Mouse (Mus musculus) intestine, embryonic 14.5 days (tissue): ENCODE measurements around the gene Zfp42. TPM values are rescaled to one million over a fixed set of nuclear protein-coding genes. Genes with fewer than 3 reads are reported as not detected.
"Not testable (repeated sequence)": the region's sequence is repeated elsewhere in the genome, so short reads cannot be mapped to it uniquely, and the experiment has no call there.

Experiments used
- ATAC-seq: fragments of 200-750 bp; cut with Nextera tagmentation; replicated peaks from 2 replicates; pipeline ENCODE4 v1.8.0; 2017; ENCODE audit warnings: low read depth, moderate number of reproducible peaks, moderate TSS enrichment, moderate library complexity; ENCODE audit not compliant: low FRiP score, low TSS enrichment
- DNase-seq: peaks from one replicate; pipeline ENCODE4 v3.0.0-alpha.2; 2018; ENCODE audit warnings: low spot score
- H3K27ac ChIP-seq: fragments of 300-500 bp; sonication (generic); 2 replicates; pipeline ENCODE4 v1.5.1; 2014; ENCODE audit warnings: low read depth, mild to moderate bottlenecking, control low read depth
- H3K27me3 ChIP-seq: fragments of 300-500 bp; sonication (generic); replicated peaks from 2 replicates; pipeline ENCODE4 v1.6.1; 2014; ENCODE audit warnings: low read length, control low read depth; ENCODE audit not compliant: control insufficient read depth, insufficient read depth
- H3K36me3 ChIP-seq: fragments of 300-500 bp; sonication (generic); 2 replicates; pipeline ENCODE4 v1.6.1; 2014; ENCODE audit warnings: low read length, control low read depth; ENCODE audit not compliant: control insufficient read depth, insufficient read depth
- H3K4me1 ChIP-seq: fragments of 300-500 bp; sonication (generic); replicated peaks from 2 replicates; pipeline ENCODE4 v1.6.1; 2014; ENCODE audit warnings: low read length, control low read depth, mixed read lengths; ENCODE audit not compliant: control insufficient read depth, insufficient read depth
- H3K4me2 ChIP-seq: fragments of 300-500 bp; sonication (generic); 2 replicates; pipeline ENCODE4 v1.6.1; 2014; ENCODE audit warnings: low read length
- H3K4me3 ChIP-seq: fragments of 300-500 bp; sonication (generic); 2 replicates; pipeline ENCODE4 v1.5.1; 2014; ENCODE audit warnings: low read depth, low read length, control low read depth, mixed read lengths
- H3K9ac ChIP-seq: fragments of 300-500 bp; sonication (generic); 2 replicates; pipeline ENCODE4 v1.6.1; 2014; ENCODE audit warnings: mild to moderate bottlenecking, low read length
- H3K9me3 ChIP-seq: fragments of 300-500 bp; sonication (generic); 2 replicates; pipeline ENCODE4 v1.6.1; 2016; ENCODE audit warnings: low read length, control low read depth; ENCODE audit not compliant: control insufficient read depth
- WGBS: fragments of 180-500 bp; shearing (Covaris S2); extraction: QIAGEN DNeasy Blood & Tissue Kit; methylation state at CpG from one replicate; pipeline ENCODE4 v1.1.7; 2014; 5-methylcytosine and 5-hydroxymethylcytosine counted together
- polyA plus RNA-seq: library from polyadenylated mRNA; unstranded; fragments of >200 nt; fragmentation: Nextera tagmentation; extraction: Ambion mirVana; gene quantifications from 2 replicates; pipeline ENCODE4 v1.2.1, GENCODE M21; 2014

The Zfp42 gene
- 0.16 TPM in 2 replicates for polyA plus RNA-seq

GRCm38 (mm10) chr8:43306896-43307295, at the start of gene Zfp42:
Zfp42 (minus strand) TSS chr8:43306980.
- Histone ChIP-seq H3K27me3 (no peaks in the 10 kb centered on the region), H3K9me3 (peaks cover 6% of the 10 kb centered on the region; the same call in 1 of the 2 replicates), H3K4me1 (no peaks in the 10 kb centered on the region), H3K4me2 (no peak within 1 kb of the TSS), H3K36me3 (no peaks in the 10 kb centered on the region), H3K9ac (no peak within 1 kb of the TSS), H3K4me3 (no peak within 1 kb of the TSS), H3K27ac (no peak within 1 kb of the TSS)
- ATAC-seq (no peak), DNase-seq (no peak)
- 42% methylated on average over 14 of the region's 14 CpGs for WGBS

- H3K27ac ChIP-seq = no peak overlapping the region
- H3K36me3 ChIP-seq = no peaks in the 10 kb centered on the region
- no peak for DNase-seq
- no peaks in the 10 kb centered on the region for H3K9me3 ChIP-seq
- ATAC-seq = no peak
- H3K27me3 ChIP-seq = no peaks in the 10 kb centered on the region
- H3K4me1 ChIP-seq = no peaks in the 10 kb centered on the region
- WGBS = 58% methylated on average over 12 of the region's 12 CpGs
- no peak overlapping the region for H3K9ac ChIP-seq
- H3K4me2 ChIP-seq = no peak overlapping the region
- no peak overlapping the region for H3K4me3 ChIP-seq
Observed at GRCm38 (mm10) chr8:43356069-43356770, 49.4 kb upstream of the Zfp42 start.

GRCm38 (mm10) chr8:43352241-43352640, 45.5 kb upstream of the Zfp42 start:
- not testable (repeated sequence) for H3K27ac ChIP-seq, H3K4me1 ChIP-seq, ATAC-seq, H3K9ac ChIP-seq, H3K9me3 ChIP-seq, H3K4me3 ChIP-seq, DNase-seq, H3K4me2 ChIP-seq, H3K36me3 ChIP-seq, H3K27me3 ChIP-seq

GRCm38 (mm10) chr8:43338555-43338954, 31.8 kb upstream of the Zfp42 start:
- H3K36me3 ChIP-seq = no peaks in the 10 kb centered on the region

GRCm38 (mm10) chr8:43333465-43333864, 26.7 kb upstream of the Zfp42 start:
- 63% methylated on average over 4 of the region's 4 CpGs for WGBS
- Histone ChIP-seq H3K4me1 (no peaks in the 10 kb centered on the region), H3K4me2 (no peak overlapping the region), H3K36me3 (no peaks in the 10 kb centered on the region), H3K27ac (no peak overlapping the region), H3K27me3 (no peaks in the 10 kb centered on the region), H3K4me3 (no peak overlapping the region), H3K9me3 (no peaks in the 10 kb centered on the region), H3K9ac (no peak overlapping the region)
- ATAC-seq (no peak), DNase-seq (no peak)

More at GRCm38 (mm10) chr8:43338555-43338954, 31.8 kb upstream of the Zfp42 start:
- Histone ChIP-seq H3K27me3 (no peaks in the 10 kb centered on the region), H3K9ac (no peak overlapping the region), H3K4me1 (no peaks in the 10 kb centered on the region), H3K27ac (no peak overlapping the region), H3K4me2 (no peak overlapping the region), H3K9me3 (no peaks in the 10 kb centered on the region), H3K4me3 (no peak overlapping the region)
- 78% methylated on average over 5 of the region's 5 CpGs for WGBS
- DNase-seq = no peak
- no peak for ATAC-seq

GRCm38 (mm10) chr8:43331657-43332056, 24.9 kb upstream of the Zfp42 start:
- no peaks in the 10 kb centered on the region for H3K36me3 ChIP-seq
- H3K4me1 ChIP-seq = no peaks in the 10 kb centered on the region
- ATAC-seq (no peak), DNase-seq (no peak)
- 91% methylated on average over 7 of the region's 7 CpGs for WGBS
- H3K9me3 ChIP-seq = no peaks in the 10 kb centered on the region
- H3K27me3 ChIP-seq = no peaks in the 10 kb centered on the region
- no peak overlapping the region for H3K9ac ChIP-seq
- H3K27ac ChIP-seq = no peak overlapping the region
- H3K4me3 ChIP-seq = no peak overlapping the region
- H3K4me2 ChIP-seq = no peak overlapping the region

- no peak overlapping the region for H3K9ac ChIP-seq
- H3K4me1 ChIP-seq = no peaks in the 10 kb centered on the region
- H3K4me2 ChIP-seq = no peak overlapping the region
- no peaks in the 10 kb centered on the region for H3K36me3 ChIP-seq
- no peak overlapping the region for H3K4me3 ChIP-seq
- whole genome bisulfite sequencing = 94% methylated on average over 21 of the region's 21 CpGs
- ATAC-seq (no peak), DNase-seq (no peak)
- H3K27ac ChIP-seq = no peak overlapping the region
- H3K9me3 ChIP-seq = no peaks in the 10 kb centered on the region
- no peaks in the 10 kb centered on the region for H3K27me3 ChIP-seq
Observed at GRCm38 (mm10) chr8:43329913-43330705, 23.3 kb upstream of the Zfp42 start.

- DNase-seq = no peak
- Histone ChIP-seq H3K27ac (no peak overlapping the region), H3K4me3 (no peak overlapping the region), H3K4me2 (no peak overlapping the region), H3K27me3 (no peaks in the 10 kb centered on the region), H3K4me1 (no peaks in the 10 kb centered on the region), H3K9me3 (no peaks in the 10 kb centered on the region), H3K9ac (no peak overlapping the region), H3K36me3 (no peaks in the 10 kb centered on the region)
- WGBS = 77% methylated on average over 10 of the region's 10 CpGs
- no peak for ATAC-seq
Observed at GRCm38 (mm10) chr8:43328666-43329065, 21.9 kb upstream of the Zfp42 start.
